Mouse (Mus musculus): ENCODE results near the gene Kl. TPM values are rescaled to one million over a fixed set of nuclear protein-coding genes. Genes with fewer than 3 reads are reported as not detected.

The Kl gene
- polyA plus RNA-seq, 1 experiment from 2014 or later = not detected

DNA sequence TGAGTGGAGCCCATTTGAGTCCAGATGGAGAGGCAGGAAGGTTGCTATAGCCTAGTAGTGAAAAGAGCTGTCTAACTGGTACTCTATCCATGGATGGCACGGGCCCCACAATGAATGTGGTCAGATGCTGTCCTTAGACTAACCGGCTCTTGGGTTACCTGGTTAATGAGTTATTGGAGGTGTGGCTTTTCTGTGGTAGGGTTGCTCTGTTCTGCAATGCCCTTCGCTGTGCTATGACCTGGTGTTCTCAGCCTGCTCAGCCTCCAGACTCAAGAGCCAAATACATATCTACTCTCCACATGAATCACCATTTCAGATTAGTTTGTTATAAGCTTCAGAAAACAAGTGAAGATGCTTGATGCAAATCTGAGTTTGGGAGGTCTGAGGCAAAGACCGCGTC is 90.5 kb downstream of the Kl start:
- Histone ChIP-seq H3K9ac (no peak overlapping the region), H3K4me3 (no peak overlapping the region), H3K4me1 (no peaks in the 10 kb centered on the region), H3K4me2 (no peak overlapping the region), H3K27me3 (replicated peaks) (no peaks in the 10 kb centered on the region), H3K9me3 (replicated peaks) (no peaks in the 10 kb centered on the region), H3K27ac (no peak overlapping the region), H3K36me3 (peaks cover 5% of the 10 kb centered on the region; the same call in 1 of the 2 replicates)
- ATAC-seq = no peak
- WGBS (ENCODE audit: insufficient replicate concordance) = 76% methylated on average over 5 of the region's 5 CpGs

Data from liver, embryonic 12.5 days (tissue).